Mouse (Mus musculus): ENCODE data around the gene Hoxb3. TPM values are rescaled to one million over a fixed set of nuclear protein-coding genes. Genes with fewer than 3 reads are reported as not detected.

Gene Hoxb3
- total and polyA plus RNA-seq, 2 experiments from 2014 or later: 0.08 to 0.15 TPM

DNA sequence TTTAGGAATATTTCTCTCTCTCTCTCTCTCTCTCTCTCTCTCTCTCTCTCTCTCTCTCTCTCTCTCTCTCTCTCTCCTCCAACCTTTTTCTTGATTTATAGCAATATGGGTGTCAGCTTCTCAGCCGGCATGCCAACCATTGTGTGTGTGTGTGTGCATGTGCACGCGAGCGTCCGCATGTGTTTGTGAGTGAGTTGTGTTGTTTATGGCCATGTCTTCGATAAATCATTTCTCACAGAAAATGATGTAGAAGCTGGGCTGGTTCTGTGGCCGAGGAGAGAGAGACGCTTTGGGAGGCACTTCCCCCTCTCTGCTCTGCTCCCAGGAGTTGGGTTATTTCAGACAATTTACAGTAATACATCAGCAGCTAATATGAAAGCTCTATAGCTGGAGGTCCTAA, 5.5 kb downstream of the Hoxb3 start:
- Histone ChIP-seq H3K4me2 (ENCODE audit: low read depth, low read length) (no peak overlapping the region), H3K27ac (ENCODE audit: low read depth) (no peak overlapping the region), H3K27me3 (ENCODE audit: control insufficient read depth, insufficient read depth, low read length) (peaks cover 100% of the 10 kb centered on the region), H3K4me1 (ENCODE audit: control insufficient read depth, insufficient read depth) (no peaks in the 10 kb centered on the region), H3K9me3 (replicated peaks; ENCODE audit: control insufficient read depth, low read length) (no peaks in the 10 kb centered on the region), H3K36me3 (replicated peaks; ENCODE audit: control insufficient read depth, insufficient read depth, low read length) (no peaks in the 10 kb centered on the region), H3K4me3 (ENCODE audit: low read depth, low read length) (no peak overlapping the region), H3K9ac (replicated peaks; ENCODE audit: low read depth, low read length) (no peak overlapping the region)
- whole genome bisulfite sequencing: 16% methylated on average over 8 of the region's 8 CpGs
- ATAC-seq (ENCODE audit: insufficient read depth, low read depth) (no peak), DNase-seq (ENCODE audit: low spot score) (no peak)
- TF ChIP-seq EP300 (IDR thresholded peaks at IDR 0.05; ENCODE audit: low read depth): no peak
- TF ChIP-seq CTCF (IDR thresholded peaks at IDR 0.05; ENCODE audit: low read depth): no peak

DNA sequence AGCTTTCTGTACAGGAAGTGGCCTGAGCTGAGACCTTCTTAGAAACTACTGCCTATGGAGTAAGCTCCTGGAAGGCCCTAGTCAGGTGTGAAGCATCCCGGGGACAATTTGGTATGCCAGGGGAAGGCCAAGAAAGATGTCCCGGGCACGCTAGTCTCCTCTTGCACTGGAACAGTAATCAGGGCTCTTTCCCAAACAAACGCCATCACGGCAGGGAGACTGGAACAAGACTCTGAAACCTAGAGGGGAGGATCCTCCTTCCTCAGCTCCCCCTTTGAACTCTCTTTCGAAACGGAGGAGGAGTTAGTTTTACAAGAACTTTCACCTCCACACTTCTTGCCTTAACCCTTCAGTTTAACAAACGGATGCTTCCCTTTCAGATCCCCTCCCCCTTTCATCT, 9.0 kb downstream of the Hoxb3 start:
- TF ChIP-seq EP300 (IDR thresholded peaks at IDR 0.05; ENCODE audit: low read depth) (no peak), CTCF (IDR thresholded peaks at IDR 0.05; ENCODE audit: low read depth) (no peak)
- Histone ChIP-seq H3K4me1 (ENCODE audit: control insufficient read depth, insufficient read depth) (no peaks in the 10 kb centered on the region), H3K9me3 (replicated peaks; ENCODE audit: control insufficient read depth, low read length) (no peaks in the 10 kb centered on the region), H3K4me2 (ENCODE audit: low read depth, low read length) (peak overlapping the region; percentile 50; the same call in 1 of the 2 replicates), H3K9ac (replicated peaks; ENCODE audit: low read depth, low read length) (no peak overlapping the region), H3K27me3 (ENCODE audit: control insufficient read depth, insufficient read depth, low read length) (peaks cover 100% of the 10 kb centered on the region), H3K36me3 (replicated peaks; ENCODE audit: control insufficient read depth, insufficient read depth, low read length) (no peaks in the 10 kb centered on the region), H3K4me3 (ENCODE audit: low read depth, low read length) (no peak overlapping the region), H3K27ac (ENCODE audit: low read depth) (no peak overlapping the region)
- ATAC-seq (ENCODE audit: insufficient read depth, low read depth) (no peak), DNase-seq (ENCODE audit: low spot score) (no peak)
- WGBS: 4% methylated on average over 8 of the region's 8 CpGs

DNA sequence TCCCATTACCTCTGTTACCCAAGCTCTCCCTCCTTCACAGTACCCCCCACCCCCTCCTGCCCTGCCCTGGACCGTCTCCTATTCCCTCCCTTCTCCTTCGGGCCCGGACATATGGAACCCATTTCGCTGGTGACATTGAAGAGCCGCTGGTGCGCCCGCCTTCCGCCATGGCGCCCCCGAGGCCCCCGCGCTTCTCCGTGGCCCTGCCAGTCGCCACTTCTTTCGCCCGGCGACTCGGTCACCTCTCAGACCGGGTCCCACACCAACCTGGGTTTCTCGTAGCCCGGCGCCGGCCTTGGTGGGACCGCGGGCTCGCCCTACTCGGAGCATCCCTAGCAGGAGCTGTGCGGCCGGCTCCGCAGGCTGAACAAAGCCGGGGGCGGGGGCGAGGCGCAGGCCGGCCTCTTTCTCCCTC, 9.5 kb downstream of the Hoxb3 start:
- peak overlapping the region; percentile 45 for H3K9ac ChIP-seq (replicated peaks; ENCODE audit: low read depth, low read length)

DNA sequence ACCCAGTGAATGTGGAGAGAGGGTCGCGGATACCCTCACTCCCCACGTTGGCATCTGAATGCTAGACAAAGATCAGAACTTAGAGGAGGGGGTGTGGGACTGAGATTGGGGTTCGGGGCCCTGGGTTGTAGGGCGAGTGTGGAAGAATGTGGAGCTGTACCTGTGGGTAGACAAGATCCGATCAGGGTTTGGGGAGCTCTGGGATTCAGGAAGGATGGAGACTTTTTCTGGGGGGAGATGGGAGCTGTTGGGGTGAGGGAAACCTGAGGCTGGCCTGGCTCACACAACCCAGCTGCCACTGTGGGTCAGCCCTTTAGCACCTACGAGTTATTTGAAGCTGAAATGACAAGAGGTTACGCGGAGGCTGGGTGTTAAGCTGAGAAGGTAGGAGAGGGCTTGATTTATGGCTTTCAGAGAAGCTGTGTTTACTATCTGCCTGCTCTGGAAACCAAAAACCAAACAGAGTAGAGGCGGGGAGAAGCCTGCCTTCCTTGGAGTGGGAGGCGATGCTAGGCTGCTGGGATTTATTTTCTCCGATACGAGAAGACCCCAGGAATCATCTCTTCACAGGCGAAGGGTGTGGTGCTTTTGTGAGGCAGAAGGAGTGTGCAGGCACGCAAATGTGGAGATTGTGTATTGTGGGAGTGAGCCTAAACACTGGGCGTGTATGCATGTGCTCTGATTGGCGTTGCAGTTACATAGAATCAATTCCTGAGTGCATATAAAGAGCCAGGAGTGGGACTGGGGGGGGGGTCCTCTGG, 10.3 kb downstream of the Hoxb3 start:
- no peak for ATAC-seq (ENCODE audit: insufficient read depth, low read depth)
- no peak overlapping the region for H3K27ac ChIP-seq (ENCODE audit: low read depth)
- H3K4me2 ChIP-seq (ENCODE audit: low read depth, low read length): peak overlapping the region; percentile 50
- H3K27me3 ChIP-seq (ENCODE audit: control insufficient read depth, insufficient read depth, low read length): peaks cover 98% of the 10 kb centered on the region
- no peak for DNase-seq (ENCODE audit: low spot score)
- no peaks in the 10 kb centered on the region for H3K36me3 ChIP-seq (replicated peaks; ENCODE audit: control insufficient read depth, insufficient read depth, low read length)
- H3K4me1 ChIP-seq (ENCODE audit: control insufficient read depth, insufficient read depth): no peaks in the 10 kb centered on the region
- H3K4me3 ChIP-seq (ENCODE audit: low read depth, low read length): peak overlapping the region; percentile 30
- WGBS: 15% methylated on average over 17 of the region's 17 CpGs
- H3K9ac ChIP-seq (replicated peaks; ENCODE audit: low read depth, low read length): peak overlapping the region; percentile 45; the same call in 1 of the 2 replicates
- no peaks in the 10 kb centered on the region for H3K9me3 ChIP-seq (replicated peaks; ENCODE audit: control insufficient read depth, low read length)
- TF ChIP-seq EP300 (IDR thresholded peaks at IDR 0.05; ENCODE audit: low read depth): no peak
- no peak for TF ChIP-seq CTCF (IDR thresholded peaks at IDR 0.05; ENCODE audit: low read depth)

More for the DNA sequence above, 9.5 kb downstream of the Hoxb3 start:
- peaks cover 98% of the 10 kb centered on the region for H3K27me3 ChIP-seq (ENCODE audit: control insufficient read depth, insufficient read depth, low read length)
- DNase-seq (ENCODE audit: low spot score): no peak
- no peak for TF ChIP-seq CTCF (IDR thresholded peaks at IDR 0.05; ENCODE audit: low read depth)
- TF ChIP-seq EP300 (IDR thresholded peaks at IDR 0.05; ENCODE audit: low read depth): no peak
- peak overlapping the region; percentile 30 for H3K4me3 ChIP-seq (ENCODE audit: low read depth, low read length)
- whole genome bisulfite sequencing: 3% methylated on average over 34 of the region's 35 CpGs
- no peak overlapping the region for H3K27ac ChIP-seq (ENCODE audit: low read depth)
- H3K4me2 ChIP-seq (ENCODE audit: low read depth, low read length): peak overlapping the region; percentile 50
- H3K9me3 ChIP-seq (replicated peaks; ENCODE audit: control insufficient read depth, low read length): no peaks in the 10 kb centered on the region
- H3K4me1 ChIP-seq (ENCODE audit: control insufficient read depth, insufficient read depth): no peaks in the 10 kb centered on the region
- no peak for ATAC-seq (ENCODE audit: insufficient read depth, low read depth)
- no peaks in the 10 kb centered on the region for H3K36me3 ChIP-seq (replicated peaks; ENCODE audit: control insufficient read depth, insufficient read depth, low read length)

DNA sequence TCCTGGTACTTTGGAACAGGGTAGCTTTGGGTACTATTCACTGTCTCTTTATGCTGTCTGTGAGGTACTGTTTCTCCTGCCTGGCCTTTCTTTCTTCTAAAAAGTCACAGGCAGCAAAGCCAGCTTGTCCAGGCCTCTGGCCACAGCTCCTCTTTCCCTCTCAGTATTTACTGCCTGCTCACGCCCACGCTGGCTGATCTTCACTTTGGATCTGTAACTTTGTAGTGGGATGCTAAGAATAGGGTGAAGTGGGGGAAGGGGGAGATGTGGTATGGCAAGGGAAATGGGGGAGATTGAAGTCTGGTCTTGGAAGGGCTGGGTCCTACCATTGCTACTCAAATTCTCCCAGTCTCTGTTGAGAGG, 10.9 kb downstream of the Hoxb3 start:
- 33% methylated on average over 2 of the region's 2 CpGs for WGBS
- Histone ChIP-seq H3K27me3 (ENCODE audit: control insufficient read depth, insufficient read depth, low read length) (peaks cover 98% of the 10 kb centered on the region), H3K36me3 (replicated peaks; ENCODE audit: control insufficient read depth, insufficient read depth, low read length) (no peaks in the 10 kb centered on the region), H3K9me3 (replicated peaks; ENCODE audit: control insufficient read depth, low read length) (no peaks in the 10 kb centered on the region), H3K4me2 (ENCODE audit: low read depth, low read length) (no peak overlapping the region), H3K4me1 (ENCODE audit: control insufficient read depth, insufficient read depth) (no peaks in the 10 kb centered on the region), H3K9ac (replicated peaks; ENCODE audit: low read depth, low read length) (no peak overlapping the region), H3K4me3 (ENCODE audit: low read depth, low read length) (no peak overlapping the region), H3K27ac (ENCODE audit: low read depth) (no peak overlapping the region)
- no peak for TF ChIP-seq CTCF (IDR thresholded peaks at IDR 0.05; ENCODE audit: low read depth)
- no peak for TF ChIP-seq EP300 (IDR thresholded peaks at IDR 0.05; ENCODE audit: low read depth)
- ATAC-seq (ENCODE audit: insufficient read depth, low read depth) (no peak), DNase-seq (ENCODE audit: low spot score) (no peak)

DNA sequence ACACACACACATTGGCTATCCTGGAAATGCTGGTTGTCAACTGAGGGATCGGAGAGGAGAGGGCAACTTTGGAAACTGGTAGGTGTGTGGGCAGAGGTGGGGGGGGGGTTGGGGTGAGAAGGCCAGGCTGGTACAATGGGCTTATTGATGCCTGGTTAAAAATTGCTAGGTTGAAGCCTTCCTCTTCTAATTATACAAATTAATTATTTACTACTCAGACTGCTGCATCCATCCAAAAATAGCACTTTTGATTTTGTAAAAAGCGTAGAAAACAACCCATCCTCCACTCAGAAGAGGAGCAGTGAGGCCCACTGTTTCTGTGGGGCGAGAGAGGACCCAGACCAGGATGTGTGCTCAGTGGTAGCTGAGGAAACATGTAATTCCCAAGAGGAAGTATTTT, 11.9 kb downstream of the Hoxb3 start:
- ATAC-seq (ENCODE audit: insufficient read depth, low read depth) (no peak), DNase-seq (ENCODE audit: low spot score) (no peak)
- H3K9ac ChIP-seq (replicated peaks; ENCODE audit: low read depth, low read length): no peak overlapping the region
- no peak for TF ChIP-seq CTCF (IDR thresholded peaks at IDR 0.05; ENCODE audit: low read depth)
- TF ChIP-seq EP300 (IDR thresholded peaks at IDR 0.05; ENCODE audit: low read depth): no peak
- no peaks in the 10 kb centered on the region for H3K9me3 ChIP-seq (replicated peaks; ENCODE audit: control insufficient read depth, low read length)
- no peaks in the 10 kb centered on the region for H3K36me3 ChIP-seq (replicated peaks; ENCODE audit: control insufficient read depth, insufficient read depth, low read length)
- WGBS: 45% methylated on average over 3 of the region's 3 CpGs
- no peak overlapping the region for H3K4me2 ChIP-seq (ENCODE audit: low read depth, low read length)
- H3K4me1 ChIP-seq (ENCODE audit: control insufficient read depth, insufficient read depth): no peaks in the 10 kb centered on the region
- no peak overlapping the region for H3K27ac ChIP-seq (ENCODE audit: low read depth)
- peaks cover 98% of the 10 kb centered on the region for H3K27me3 ChIP-seq (ENCODE audit: control insufficient read depth, insufficient read depth, low read length)
- no peak overlapping the region for H3K4me3 ChIP-seq (ENCODE audit: low read depth, low read length)
